Mouse (Mus musculus): ENCODE results near the gene Crhr1. TPM values are rescaled to one million over a fixed set of nuclear protein-coding genes. Genes with fewer than 3 reads are reported as not detected.

Gene Crhr1
- total and polyA plus RNA-seq, 3 experiments, result not detected

DNA sequence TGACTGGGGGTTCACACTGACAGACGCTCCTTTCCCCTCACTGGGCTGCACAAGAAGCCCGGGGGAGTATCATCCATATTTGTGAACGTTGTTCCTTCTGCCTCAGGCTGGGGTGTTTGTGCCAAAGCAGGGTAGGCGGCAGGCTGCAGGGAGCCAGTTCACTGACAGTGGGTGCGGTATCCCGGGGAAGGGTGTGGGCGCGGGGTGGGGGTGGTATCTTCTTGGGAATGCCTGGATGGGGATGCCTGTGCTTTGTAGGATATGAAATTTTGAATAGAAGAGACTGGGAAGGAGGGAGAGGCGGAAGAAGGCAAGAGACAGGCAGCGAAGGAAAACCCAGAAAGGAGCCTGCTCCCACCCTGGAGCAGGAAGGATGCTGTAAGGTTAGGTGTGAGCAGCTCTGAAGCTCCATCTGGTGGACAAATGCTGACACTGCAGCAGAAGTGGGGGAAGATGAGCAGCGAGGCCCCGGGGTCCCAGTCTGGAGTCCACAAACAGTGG, 38.7 kb downstream of the Crhr1 start (continued):
- TF ChIP-seq POLR2A (IDR thresholded peaks at IDR 0.05; ENCODE audit: low read depth, low read length), result no peak
- TF ChIP-seq UBTF (IDR thresholded peaks at IDR 0.05; ENCODE audit: low read depth, low read length), result no peak
- no peak for TF ChIP-seq USF1 (IDR thresholded peaks at IDR 0.05; ENCODE audit: low read depth, low read length)
- no peak for TF ChIP-seq USF2 (conservative IDR thresholded peaks at IDR 0.05; ENCODE audit: low read depth, low read length)
- TF ChIP-seq CTCF (conservative IDR thresholded peaks at IDR 0.05 in 1 of 2, IDR thresholded peaks at IDR 0.05 in 1 of 2; ENCODE audit: low read depth in 2 of 2, low read length in 2 of 2), result peak; percentile 95 to 99
- TF ChIP-seq POLR2AphosphoS2 (IDR thresholded peaks at IDR 0.05; ENCODE audit: low read depth, low read length), result no peak

DNA sequence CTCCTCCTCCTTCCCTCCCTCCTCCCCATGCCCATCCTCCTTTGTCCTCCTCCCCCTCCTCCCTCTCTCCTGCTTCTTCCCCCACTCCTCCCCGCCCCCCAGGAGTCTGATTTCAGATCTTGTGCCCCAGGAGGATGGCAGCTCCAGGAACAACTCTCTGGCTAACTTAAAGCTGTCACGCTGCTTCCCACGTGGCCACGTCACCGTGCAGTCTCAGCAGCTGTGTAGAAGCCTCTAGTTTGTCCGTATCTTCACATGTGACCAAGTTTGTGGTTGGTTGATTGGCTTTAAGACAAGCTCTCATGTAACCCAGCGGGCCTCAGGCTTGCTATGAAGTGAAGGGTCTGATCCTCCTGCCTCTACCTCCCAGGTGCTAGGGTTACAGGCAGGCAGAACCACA, 46.2 kb downstream of the Crhr1 start:
- Histone ChIP-seq H3K4me3 (replicated peaks in 1 of 3; ENCODE audit: low read depth in 2 of 3, low read length in 2 of 3, poor library complexity in 1 of 3) (no peak overlapping the region), H3K27me3 (replicated peaks) (peaks cover 46% of the 10 kb centered on the region), H3K27ac (ENCODE audit: insufficient read depth, low read depth) (no peak overlapping the region), H3K9ac (ENCODE audit: insufficient read depth, low read depth) (no peak overlapping the region), H3K36me3 (replicated peaks in 1 of 2; ENCODE audit: control insufficient read depth in 1 of 2, insufficient read depth in 1 of 2, low read length in 1 of 2) (no peaks in the 10 kb centered on the region), H3K79me2 (replicated peaks; ENCODE audit: control insufficient read depth, extremely low read depth, insufficient read depth, poor library complexity, severe bottlenecking) (no peaks in the 10 kb centered on the region), H3K4me2 (ENCODE audit: insufficient read depth, low read depth, poor library complexity, severe bottlenecking) (no peak overlapping the region), H3K9me3 (replicated peaks; ENCODE audit: low read length) (no peaks in the 10 kb centered on the region), H3K4me1 (ENCODE audit: control insufficient read depth in 1 of 2, insufficient read depth in 2 of 2) (peaks cover 2 to 4% of the 10 kb centered on the region in 2 experiments; a peak in 1 of 4 replicates)
- in situ Hi-C loops (cut with MboI; ENCODE audit: low pct_ligation_motif_present, low pct_unique_long_range_greater_than_20kb, low sequenced_read_pairs) (no loop called here), dilution Hi-C loops (cut with MboI; ENCODE audit: extremely low pct_ligation_motif_present, extremely low pct_unique_long_range_greater_than_20kb, low sequenced_read_pairs) (no loop called here)
- TF ChIP-seq BHLHE40 (IDR thresholded peaks at IDR 0.05; ENCODE audit: low read depth, low read length), result peak; percentile 35; the same call in 1 of the 2 replicates
- TF ChIP-seq MAZ (IDR thresholded peaks at IDR 0.05; ENCODE audit: low read depth, low read length), result no peak
- DNase-seq (ENCODE audit: extremely low read depth), result peak; percentile 27

DNA sequence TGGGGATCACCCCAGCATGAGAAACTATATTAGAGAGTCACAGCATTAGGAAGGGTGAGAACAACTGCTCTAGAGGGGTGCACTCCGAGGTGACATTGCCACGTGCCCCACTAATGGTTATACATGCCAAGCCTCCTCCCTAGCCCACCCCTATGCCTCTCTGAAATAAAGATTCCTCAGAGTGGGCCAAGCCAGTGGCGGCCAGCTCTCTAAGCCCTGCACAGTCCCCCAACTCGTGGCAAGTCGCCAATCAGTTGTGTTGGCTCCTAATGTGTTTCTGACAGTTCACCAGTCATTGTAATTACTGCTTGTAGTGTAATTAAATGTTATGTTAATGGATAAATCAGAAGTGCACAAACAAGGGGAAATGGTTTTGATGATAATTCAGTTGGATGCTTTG, 47.1 kb downstream of the Crhr1 start:
- in situ Hi-C loops (cut with MboI; ENCODE audit: low pct_ligation_motif_present, low pct_unique_long_range_greater_than_20kb, low sequenced_read_pairs) (no loop called here), dilution Hi-C loops (cut with MboI; ENCODE audit: extremely low pct_ligation_motif_present, extremely low pct_unique_long_range_greater_than_20kb, low sequenced_read_pairs) (no loop called here)
- no peaks in the 10 kb centered on the region for H3K79me2 ChIP-seq (replicated peaks; ENCODE audit: control insufficient read depth, extremely low read depth, insufficient read depth, poor library complexity, severe bottlenecking)
- H3K4me3 ChIP-seq (replicated peaks in 1 of 3; ENCODE audit: low read depth in 2 of 3, low read length in 2 of 3, poor library complexity in 1 of 3), result no peak overlapping the region
- H3K4me1 ChIP-seq (ENCODE audit: control insufficient read depth in 1 of 2, insufficient read depth in 2 of 2), result peaks cover 2 to 4% of the 10 kb centered on the region in 2 experiments; a peak in 1 of 4 replicates
- H3K27me3 ChIP-seq (replicated peaks), result peaks cover 43% of the 10 kb centered on the region
- DNase-seq (ENCODE audit: extremely low read depth), result no peak
- no peaks in the 10 kb centered on the region for H3K9me3 ChIP-seq (replicated peaks; ENCODE audit: low read length)
- H3K4me2 ChIP-seq (ENCODE audit: insufficient read depth, low read depth, poor library complexity, severe bottlenecking), result no peak overlapping the region
- H3K27ac ChIP-seq (ENCODE audit: insufficient read depth, low read depth), result no peak overlapping the region
- H3K9ac ChIP-seq (ENCODE audit: insufficient read depth, low read depth), result no peak overlapping the region
- TF ChIP-seq POLR2AphosphoS2 (IDR thresholded peaks at IDR 0.05; ENCODE audit: low read depth, low read length) (no peak), USF1 (IDR thresholded peaks at IDR 0.05; ENCODE audit: low read depth, low read length) (no peak), USF2 (conservative IDR thresholded peaks at IDR 0.05; ENCODE audit: low read depth, low read length) (no peak), IRF4 (IDR thresholded peaks at IDR 0.05; ENCODE audit: low read depth, low read length) (no peak)
- H3K36me3 ChIP-seq (replicated peaks in 1 of 2; ENCODE audit: control insufficient read depth in 1 of 2, insufficient read depth in 1 of 2, low read length in 1 of 2), result no peaks in the 10 kb centered on the region

DNA sequence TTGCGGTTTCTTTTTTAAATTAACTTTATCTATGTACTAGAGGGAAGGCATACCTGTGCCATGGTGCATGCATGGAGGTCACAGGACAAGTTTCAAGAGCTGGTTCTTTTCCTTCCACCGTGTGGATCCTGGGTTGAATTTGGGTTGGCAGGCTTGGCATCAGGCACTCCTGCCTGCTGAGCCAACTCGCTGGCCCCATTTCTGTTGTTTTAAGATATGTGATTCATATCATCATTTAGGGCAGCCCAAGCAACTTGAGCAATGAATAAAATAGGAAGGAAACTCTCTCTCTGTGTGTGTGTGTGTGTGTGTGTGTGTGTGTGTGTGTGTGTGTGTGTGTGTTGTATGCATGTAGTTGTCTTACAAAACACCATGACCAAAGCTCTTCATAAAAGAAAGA, 49.5 kb downstream of the Crhr1 start:
- DNase-seq (ENCODE audit: extremely low read depth), result no peak
- Histone ChIP-seq H3K79me2 (replicated peaks; ENCODE audit: control insufficient read depth, extremely low read depth, insufficient read depth, poor library complexity, severe bottlenecking) (no peaks in the 10 kb centered on the region), H3K9me3 (replicated peaks; ENCODE audit: low read length) (no peaks in the 10 kb centered on the region), H3K9ac (ENCODE audit: insufficient read depth, low read depth) (no peak overlapping the region), H3K36me3 (replicated peaks in 1 of 2; ENCODE audit: control insufficient read depth in 1 of 2, insufficient read depth in 1 of 2, low read length in 1 of 2) (no peaks in the 10 kb centered on the region), H3K27ac (ENCODE audit: insufficient read depth, low read depth) (no peak overlapping the region), H3K27me3 (replicated peaks) (peaks cover 26% of the 10 kb centered on the region), H3K4me2 (ENCODE audit: insufficient read depth, low read depth, poor library complexity, severe bottlenecking) (no peak overlapping the region), H3K4me1 (ENCODE audit: control insufficient read depth in 1 of 2, insufficient read depth in 2 of 2) (peaks cover 9 to 10% of the 10 kb centered on the region in 2 experiments; a peak in 2 of 4 replicates), H3K4me3 (replicated peaks in 1 of 3; ENCODE audit: low read depth in 2 of 3, low read length in 2 of 3, poor library complexity in 1 of 3) (no peak overlapping the region)
- in situ Hi-C loops (cut with MboI; ENCODE audit: low pct_ligation_motif_present, low pct_unique_long_range_greater_than_20kb, low sequenced_read_pairs), result no loop called here
- dilution Hi-C loops (cut with MboI; ENCODE audit: extremely low pct_ligation_motif_present, extremely low pct_unique_long_range_greater_than_20kb, low sequenced_read_pairs), result no loop called here
- TF ChIP-seq MAZ (IDR thresholded peaks at IDR 0.05; ENCODE audit: low read depth, low read length) (no peak), UBTF (IDR thresholded peaks at IDR 0.05; ENCODE audit: low read depth, low read length) (no peak), POLR2A (IDR thresholded peaks at IDR 0.05; ENCODE audit: low read depth, low read length) (no peak), BHLHE40 (IDR thresholded peaks at IDR 0.05; ENCODE audit: low read depth, low read length) (no peak), MAFK (IDR thresholded peaks at IDR 0.05; ENCODE audit: insufficient replicate concordance, low read length) (no peak), CTCF (conservative IDR thresholded peaks at IDR 0.05 in 1 of 2, IDR thresholded peaks at IDR 0.05 in 1 of 2; ENCODE audit: low read depth in 2 of 2, low read length in 2 of 2) (no peak), ETS1 (conservative IDR thresholded peaks at IDR 0.05; ENCODE audit: low read depth, low read length) (no peak)
